Mouse (Mus musculus) adrenal gland, postnatal 4 days (tissue): ENCODE results near the gene Wbp4. TPM values are rescaled to one million over a fixed set of nuclear protein-coding genes. Genes with fewer than 3 reads are reported as not detected.
"Not testable (repeated sequence)": the region's sequence is repeated elsewhere in the genome, so short reads cannot be mapped to it uniquely, and the experiment has no call there.

Experiments used
- DNase-seq, 2 experiments: peaks; one replicate each; pipeline ENCODE4 v3.0.0; 2021 to 2022; ENCODE audit warnings: low spot score in 2 of 2, mixed read lengths in 2 of 2
- total RNA-seq, 2 experiments: library from RNA; stranded (reverse); gene quantifications; 2 replicates each; pipeline ENCODE4 v1.2.3; 2021

Gene Wbp4
- total RNA-seq, 2 experiments from 2014 or later = 44.8 to 46.7 TPM

- DNase-seq = no peak
Measured at GRCm38 (mm10) chr14:79460988-79461387, 20.3 kb downstream of the Wbp4 start.

GRCm38 (mm10) chr14:79460401-79460800 lies 20.9 kb downstream of the Wbp4 start:
- no peak for DNase-seq

DNA sequence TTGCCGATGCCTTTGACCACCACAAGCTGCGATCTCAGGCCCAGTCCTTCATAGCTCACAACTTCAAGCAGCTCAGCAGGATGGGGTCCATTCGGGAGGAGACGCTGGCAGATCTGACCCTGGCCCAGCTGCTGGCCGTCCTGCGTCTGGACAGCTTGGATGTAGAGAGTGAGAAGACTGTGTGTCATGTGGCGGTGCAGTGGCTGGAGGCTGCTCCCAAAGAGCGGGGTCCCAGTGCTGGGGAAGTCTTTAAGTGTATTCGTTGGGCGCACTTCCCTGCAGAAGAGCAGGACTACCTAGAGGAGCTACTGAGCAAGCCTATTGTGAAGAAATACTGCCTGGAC lies 28.8 kb downstream of the Wbp4 start:
- DNase-seq = not testable (repeated sequence)

DNA sequence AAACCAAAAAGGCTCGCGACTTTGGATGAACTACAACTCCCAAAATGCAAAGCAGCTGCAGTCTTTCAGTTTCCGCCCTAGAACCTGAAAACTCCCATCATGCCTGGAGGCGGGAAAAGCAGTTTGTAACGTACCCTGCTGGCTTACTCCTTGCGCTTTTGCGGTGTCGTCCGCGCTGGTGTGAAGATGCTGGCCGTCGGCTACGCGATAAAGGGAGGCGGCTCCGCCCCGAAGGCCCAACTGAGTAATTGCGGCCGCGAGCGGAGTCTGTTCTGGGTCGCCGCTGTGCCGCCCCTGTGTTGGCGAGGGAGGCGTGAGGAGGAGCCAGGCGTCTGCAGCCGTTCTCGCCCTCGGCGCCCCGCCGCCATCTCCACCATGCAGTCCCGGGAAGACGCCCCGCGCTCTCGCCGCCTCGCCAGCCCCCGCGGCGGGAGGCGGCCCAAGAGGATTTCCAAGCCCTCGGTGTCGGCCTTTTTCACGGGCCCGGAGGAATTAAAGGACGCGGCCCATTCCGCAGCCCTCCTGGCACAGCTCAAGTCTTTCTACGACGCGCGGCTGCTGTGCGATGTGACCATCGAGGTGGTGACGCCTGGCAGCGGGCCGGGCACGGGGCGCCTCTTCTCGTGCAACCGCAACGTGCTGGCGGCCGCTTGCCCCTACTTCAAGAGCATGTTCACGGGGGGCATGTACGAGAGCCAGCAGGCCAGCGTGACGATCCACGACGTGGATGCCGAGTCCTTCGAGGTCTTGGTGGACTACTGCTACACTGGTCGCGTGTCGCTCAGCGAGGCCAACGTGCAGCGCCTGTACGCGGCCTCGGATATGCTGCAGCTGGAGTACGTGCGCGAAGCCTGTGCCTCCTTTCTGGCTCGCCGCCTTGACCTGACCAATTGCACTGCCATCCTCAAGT lies 29.4 kb downstream of the Wbp4 start, which contains the start of gene Kbtbd6:
Gene Kbtbd6 (plus strand): TSS at position 155 of the 910 bp plus-strand sequence.
- peak; percentile 28 to 61 for DNase-seq

DNA sequence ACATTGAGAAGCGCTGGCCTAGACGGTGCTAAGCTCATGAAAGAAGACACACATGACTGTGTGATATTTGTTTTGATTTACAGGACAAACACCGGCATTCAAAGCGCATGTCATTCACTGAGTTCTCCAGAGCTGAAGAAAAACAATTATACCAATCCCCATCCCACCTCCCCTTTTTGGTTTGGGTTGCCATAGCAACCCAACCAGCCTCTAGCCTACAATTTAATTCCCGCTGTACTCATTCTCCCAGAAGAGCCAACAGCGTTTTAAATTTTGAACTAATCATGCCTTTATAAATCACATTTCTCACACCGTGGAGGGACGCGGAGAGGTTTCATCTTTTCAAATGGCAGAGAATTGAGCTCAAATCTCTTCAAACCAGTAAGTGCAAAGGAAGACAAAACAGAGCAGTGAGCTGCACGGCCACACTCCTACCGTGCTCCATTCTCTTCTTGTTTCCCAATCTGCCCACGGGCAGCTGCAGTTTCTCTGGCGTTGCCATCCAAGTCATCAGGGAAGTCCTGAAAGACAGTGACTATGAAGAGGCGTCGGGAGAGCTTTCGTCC lies 36.2 kb downstream of the Wbp4 start:
- DNase-seq = no peak

DNA sequence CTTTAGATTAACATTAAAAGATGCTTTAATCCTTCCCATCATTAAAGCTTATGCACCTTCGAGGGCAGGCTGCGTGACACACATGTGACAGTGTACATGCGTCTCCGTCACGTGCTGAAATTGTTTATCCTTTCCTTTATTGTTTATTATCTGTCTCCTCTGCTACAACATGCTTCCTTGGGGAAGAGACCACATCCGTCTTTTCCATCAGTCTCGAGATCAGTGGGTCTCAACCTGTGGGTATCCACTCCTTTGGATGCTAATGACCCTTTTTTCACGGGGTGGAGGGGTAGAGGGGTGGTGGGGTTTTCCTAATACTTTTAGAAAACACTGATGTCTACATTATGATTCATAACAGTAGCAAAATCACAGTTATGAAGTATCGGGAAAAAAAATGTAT lies 36.7 kb downstream of the Wbp4 start:
- DNase-seq = no peak

DNA sequence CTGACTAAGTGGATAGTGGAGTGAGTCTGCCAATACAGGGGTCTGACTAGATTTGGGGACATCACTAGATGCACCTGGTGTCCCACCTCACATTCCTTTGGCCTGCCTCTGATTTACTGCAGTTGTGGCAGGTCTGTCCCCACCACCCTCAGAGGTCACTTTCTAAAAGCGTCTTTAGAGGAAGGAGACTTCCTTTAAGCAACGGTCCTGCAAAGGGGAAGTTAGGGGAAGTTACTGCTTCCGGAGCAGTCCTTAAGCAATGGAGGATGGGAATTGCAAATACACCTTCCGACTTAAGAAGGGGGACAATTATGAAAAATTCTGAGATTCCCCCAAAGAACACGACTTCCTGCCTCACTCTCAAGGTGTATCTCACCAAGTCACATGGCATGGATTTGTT lies 39.9 kb downstream of the Wbp4 start:
- no peak for DNase-seq

DNA sequence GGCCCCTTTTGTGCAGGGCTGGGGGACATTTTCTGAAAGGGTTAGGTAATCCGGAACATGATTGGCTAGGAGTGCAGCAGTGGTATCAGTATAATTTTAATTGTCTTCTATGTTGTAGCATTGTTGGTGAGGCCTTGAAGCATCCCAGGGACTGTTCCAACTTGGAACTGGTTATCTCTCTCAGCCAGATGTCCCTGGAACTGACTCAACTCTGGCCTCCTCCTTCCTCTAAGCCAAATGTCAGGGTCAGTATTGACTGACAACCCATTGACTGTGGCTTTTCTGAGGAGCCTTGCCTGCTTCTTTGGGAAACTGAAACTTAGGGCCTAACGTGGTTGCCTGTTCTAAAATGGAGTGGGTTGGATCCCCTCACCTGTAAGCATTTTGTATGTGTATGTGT lies 40.7 kb downstream of the Wbp4 start:
- no peak for DNase-seq

DNA sequence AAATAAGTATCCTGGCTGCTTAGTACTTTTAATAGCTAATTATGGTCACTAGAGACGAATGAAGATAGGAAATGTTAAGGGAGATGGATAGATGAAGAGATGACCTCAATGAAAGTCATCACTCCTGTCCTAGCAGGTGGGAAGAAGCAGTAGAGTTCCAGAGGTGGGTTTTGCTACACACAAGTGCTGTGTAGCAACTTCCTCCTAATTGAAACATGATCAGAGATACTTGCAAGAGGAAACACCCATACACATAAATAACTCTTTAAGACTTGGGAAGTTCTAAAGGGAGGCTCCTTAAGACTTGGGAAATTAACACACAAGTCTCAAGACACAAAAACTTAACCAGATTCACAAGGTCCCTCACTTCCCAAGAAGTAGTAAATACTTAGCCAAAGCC lies 47.3 kb downstream of the Wbp4 start:
- DNase-seq = no peak

DNA sequence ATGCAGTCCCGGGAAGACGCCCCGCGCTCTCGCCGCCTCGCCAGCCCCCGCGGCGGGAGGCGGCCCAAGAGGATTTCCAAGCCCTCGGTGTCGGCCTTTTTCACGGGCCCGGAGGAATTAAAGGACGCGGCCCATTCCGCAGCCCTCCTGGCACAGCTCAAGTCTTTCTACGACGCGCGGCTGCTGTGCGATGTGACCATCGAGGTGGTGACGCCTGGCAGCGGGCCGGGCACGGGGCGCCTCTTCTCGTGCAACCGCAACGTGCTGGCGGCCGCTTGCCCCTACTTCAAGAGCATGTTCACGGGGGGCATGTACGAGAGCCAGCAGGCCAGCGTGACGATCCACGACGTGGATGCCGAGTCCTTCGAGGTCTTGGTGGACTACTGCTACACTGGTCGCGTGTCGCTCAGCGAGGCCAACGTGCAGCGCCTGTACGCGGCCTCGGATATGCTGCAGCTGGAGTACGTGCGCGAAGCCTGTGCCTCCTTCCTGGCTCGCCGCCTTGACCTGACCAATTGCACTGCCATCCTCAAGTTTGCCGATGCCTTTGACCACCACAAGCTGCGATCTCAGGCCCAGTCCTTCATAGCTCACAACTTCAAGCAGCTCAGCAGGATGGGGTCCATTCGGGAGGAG lies 54.5 kb downstream of the Wbp4 start:
- DNase-seq = not testable (repeated sequence)

DNA sequence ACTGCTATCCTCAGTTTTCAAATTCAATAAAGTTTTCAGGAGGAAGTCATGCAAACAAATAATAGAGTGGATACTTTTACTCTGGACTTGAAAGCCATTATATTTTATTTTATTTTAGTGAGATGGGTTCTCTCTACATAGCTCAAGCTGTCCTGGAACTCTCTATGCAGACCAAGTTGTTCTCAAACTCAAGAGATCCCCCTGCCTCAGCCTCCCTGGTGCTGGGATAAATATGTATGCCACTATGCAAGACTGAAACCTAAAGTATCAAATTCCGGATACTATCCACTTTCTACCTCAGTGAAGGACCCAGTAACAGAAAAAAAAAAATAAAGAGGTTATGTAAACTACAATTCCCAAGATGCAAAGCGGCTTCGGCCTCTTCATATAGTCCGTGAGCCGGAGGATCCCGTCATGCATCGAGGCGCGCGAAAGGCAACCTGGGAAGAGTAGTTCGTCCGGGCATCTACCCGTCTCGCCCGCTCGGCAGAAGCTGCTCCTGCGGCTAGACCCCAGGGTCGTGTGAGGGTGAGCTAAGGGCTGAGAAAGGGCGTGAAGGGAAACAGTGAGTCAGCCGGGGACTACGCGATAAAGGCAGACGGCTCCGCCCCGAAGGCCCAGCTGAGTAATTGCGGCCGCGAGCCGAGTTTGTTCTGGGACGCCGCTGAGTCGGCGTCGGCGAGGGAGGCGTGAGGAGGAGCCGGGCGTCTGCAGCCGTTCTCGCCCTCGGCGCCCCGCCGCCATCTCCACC lies 55.2 kb downstream of the Wbp4 start, which contains the start of gene Kbtbd7:
Gene Kbtbd7 (plus strand): TSS at position 533 of the 751 bp plus-strand sequence.
- DNase-seq = peak; percentile 65 to 86

DNA sequence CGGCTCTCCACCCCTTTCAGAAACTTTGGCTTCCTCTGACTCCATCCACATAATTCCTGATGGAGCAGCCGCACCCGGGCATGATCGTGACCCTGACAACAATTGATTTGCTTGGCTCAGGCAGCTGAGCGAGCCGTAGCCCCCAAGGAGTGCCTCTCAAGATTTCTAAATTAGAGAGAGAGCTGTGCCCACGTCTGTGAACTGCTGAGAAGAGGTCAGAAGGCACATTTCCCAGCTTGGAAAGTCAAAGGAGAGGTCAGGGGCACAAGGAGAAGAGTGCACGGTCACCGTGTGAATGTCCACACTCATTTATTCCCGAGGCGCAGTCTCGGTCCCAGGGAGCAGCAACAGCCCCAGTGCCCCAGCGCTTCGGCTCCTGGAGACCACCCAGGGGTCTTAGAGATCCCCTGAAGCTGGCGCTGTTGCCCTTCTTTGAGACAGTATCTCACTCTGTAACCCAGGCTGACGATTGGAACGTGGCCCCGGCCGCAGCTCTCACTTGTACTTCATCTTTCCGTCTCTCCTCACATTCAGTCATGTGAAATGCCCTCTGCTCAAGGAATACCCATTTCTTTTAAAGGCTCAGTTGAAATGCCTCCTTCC lies 61.1 kb downstream of the Wbp4 start:
- no peak for DNase-seq

- DNase-seq = no peak
Measured at GRCm38 (mm10) chr14:79413121-79413520, 68.2 kb downstream of the Wbp4 start.

- no peak for DNase-seq
Measured at GRCm38 (mm10) chr14:79410662-79411061, 70.7 kb downstream of the Wbp4 start.

Other genes starting within 250 kb of the Wbp4 start
- gene Zfp957, start 234.2 kb downstream of the Wbp4 start, total RNA-seq = not detected
- gene Rgcc, start 179.9 kb downstream of the Wbp4 start, total RNA-seq = 10 to 100 TPM; 72.3 to 97.8 TPM
- 10 to 100 TPM; 21.2 to 24.4 TPM for gene Naa16, start 90.7 kb downstream of the Wbp4 start, total RNA-seq
- 1 to 10 TPM; 9.1 to 9.9 TPM for gene Mtrf1, start 83.7 kb downstream of the Wbp4 start, total RNA-seq
- 10 to 100 TPM; 12.6 to 13.2 TPM for gene Kbtbd7, start 55.0 kb downstream of the Wbp4 start, total RNA-seq
- 1 to 10 TPM; 1.0 to 1.1 TPM for gene Kbtbd6, start 29.7 kb downstream of the Wbp4 start, total RNA-seq
- 10 to 100 TPM; 27.4 to 28.8 TPM for gene Elf1, start 326 bp downstream of the Wbp4 start, total RNA-seq
- 10 to 100 TPM; 91.3 to 95.7 TPM for gene Sugt1, start 106.2 kb upstream of the Wbp4 start, total RNA-seq
- gene Cnmd, start 180.7 kb upstream of the Wbp4 start, total RNA-seq = under 1 TPM; 0.34 to 0.56 TPM